Mouse (Mus musculus) kidney, postnatal 10 days (tissue): ENCODE results near the gene Cadm4.
A peak's percentile ranks its signal among the peaks of the same experiment; 100 is the strongest.
"Not testable (repeated sequence)": the region's sequence is repeated elsewhere in the genome, so short reads cannot be mapped to it uniquely, and the experiment has no call there.

Experiments
- DNase-seq: peaks from one replicate; pipeline ENCODE4 v3.0.0; 2021; ENCODE audit warnings: mixed read lengths

Cadm4 gene

DNA sequence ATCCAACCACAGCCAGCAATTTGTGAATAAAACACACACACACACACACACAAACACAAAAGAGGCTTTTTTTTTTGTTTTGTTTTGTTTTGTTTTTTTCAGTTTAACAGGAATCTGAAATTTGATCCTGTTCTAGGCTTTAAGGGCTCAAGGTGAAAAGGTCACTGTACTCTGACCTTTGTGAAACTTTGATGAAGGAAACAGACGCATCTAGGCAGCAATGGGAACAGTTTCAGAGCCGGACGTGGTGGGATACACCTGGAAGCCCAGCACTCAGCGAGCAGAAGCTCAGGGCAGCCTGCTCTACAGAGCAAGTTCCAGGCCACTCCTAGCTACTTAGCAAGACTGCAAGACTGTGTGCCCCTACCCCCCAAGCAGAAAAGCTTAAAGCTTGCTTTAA, 23.0 kb downstream of the Cadm4 start:
- DNase-seq: no peak

- no peak for DNase-seq
These were observed 23.7 kb downstream of the Cadm4 start for GRCm38 (mm10) chr7:24505447-24506064.

DNA sequence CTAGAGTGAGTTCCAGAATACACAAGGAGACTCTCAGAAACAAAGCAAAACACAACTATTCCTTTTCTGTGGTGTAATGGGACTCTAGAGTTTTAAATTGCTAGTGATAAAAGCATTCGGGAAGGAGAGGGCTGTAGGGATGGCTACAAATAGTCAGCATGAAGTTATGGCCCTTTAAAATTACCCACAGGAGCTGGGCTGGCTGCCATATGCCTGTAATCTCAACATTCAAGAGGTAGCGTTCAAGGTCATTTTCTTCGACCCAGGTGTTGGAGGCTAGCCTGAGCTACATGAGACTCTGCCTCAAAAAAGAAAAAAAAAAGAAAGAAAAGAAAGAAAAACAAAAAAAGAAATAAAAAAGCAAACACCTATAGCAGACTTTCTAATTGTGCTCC, 24.2 kb downstream of the Cadm4 start:
- DNase-seq: no peak

GRCm38 (mm10) chr7:24506476-24506837, 24.6 kb downstream of the Cadm4 start:
- peak; percentile 55 for DNase-seq

DNA sequence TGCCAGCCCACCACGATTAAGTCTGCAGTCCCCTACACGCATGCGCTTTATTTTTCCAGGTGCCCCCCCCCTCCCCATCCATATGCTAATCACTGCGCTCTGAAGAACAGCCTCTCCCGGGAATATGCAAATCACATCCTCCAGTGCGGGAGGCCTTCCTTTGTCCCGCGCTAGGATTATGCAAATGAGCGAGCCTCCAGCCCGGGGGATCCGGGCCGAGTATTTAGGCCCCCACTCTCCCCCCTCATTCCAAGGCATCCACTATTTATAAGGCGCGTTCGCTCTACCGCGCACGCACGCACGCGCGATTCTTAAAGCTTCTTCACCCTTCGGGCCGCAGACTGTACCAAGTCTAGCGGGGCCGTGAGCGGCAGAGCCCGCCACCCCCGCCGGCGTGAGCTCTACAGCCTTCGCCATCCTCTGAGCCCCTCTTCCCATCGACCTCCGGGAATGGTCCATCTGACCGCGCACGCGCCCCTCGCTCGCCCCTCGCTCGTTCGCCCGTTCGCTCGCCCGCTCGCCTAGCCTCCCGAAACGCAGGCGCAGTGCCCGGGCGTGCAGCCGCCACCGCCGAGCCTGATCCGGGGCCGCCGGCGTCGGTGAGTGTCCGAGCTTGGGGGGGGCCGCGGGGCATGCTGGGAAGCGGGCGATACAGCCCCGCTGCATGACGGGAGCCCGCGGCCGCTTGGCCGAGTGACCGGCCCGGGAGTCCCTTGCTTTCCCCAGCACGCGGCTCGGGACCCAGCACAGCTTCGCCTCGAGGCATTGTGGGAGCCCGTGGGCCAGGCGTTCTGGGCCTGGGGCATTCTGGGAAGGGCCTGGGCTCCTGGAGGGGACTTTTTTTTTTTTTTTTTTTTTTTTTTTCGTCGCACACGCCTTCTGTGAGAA, 25.3 kb downstream of the Cadm4 start, which contains the start of gene Zfp428:
TSS of gene Zfp428 (plus strand) at position 169 of the 888 bp plus-strand sequence.
- DNase-seq: peak; percentile 95

DNA sequence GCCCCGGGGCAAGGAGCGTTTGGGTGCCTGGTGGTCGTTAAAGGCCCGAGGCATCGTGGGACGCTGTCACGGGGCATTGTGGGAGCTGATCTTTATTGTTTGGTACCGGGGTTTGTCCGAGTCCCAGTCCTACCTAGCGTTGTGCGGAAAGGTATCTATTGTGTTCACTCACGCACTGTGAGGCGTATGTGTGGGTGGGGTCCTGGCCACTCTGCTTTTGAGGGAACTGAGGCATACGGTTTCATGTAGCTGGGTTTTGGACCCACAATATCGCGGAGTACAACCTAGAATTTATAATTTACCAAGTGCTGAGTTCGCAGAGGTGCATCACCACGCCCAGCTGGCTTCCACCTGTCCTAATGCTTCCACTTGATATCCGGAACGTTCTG, 25.9 kb downstream of the Cadm4 start:
- DNase-seq: no peak

- no peak for DNase-seq
These were observed 30.5 kb downstream of the Cadm4 start, which contains the start of gene AC161166.1 for GRCm38 (mm10) chr7:24512355-24512754. TSS of gene AC161166.1 (minus strand) at chr7:24512455.

- not testable (repeated sequence) for DNase-seq
These were observed 34.5 kb downstream of the Cadm4 start for GRCm38 (mm10) chr7:24516319-24516718.

- no peak for DNase-seq
These were observed 35.3 kb downstream of the Cadm4 start for GRCm38 (mm10) chr7:24517077-24517476.

DNA sequence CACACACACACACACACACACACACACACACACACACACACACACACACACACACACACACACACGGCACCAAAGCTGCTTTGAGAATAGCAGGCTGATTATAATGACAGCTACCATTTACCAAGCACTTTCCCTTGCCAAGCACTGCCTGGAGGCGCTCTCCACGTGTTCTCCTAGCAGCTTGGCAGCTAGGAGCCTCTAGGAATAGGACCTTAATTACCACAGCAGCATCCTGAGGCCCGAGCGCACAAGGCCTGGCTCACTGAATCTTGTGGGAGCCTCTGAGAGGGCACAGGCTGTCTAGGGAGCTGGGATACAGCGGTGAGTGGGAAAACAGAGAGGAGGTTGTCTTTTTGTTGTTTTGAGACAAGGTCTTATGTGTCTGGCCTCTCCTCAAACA, 35.8 kb downstream of the Cadm4 start:
- DNase-seq: no peak

DNA sequence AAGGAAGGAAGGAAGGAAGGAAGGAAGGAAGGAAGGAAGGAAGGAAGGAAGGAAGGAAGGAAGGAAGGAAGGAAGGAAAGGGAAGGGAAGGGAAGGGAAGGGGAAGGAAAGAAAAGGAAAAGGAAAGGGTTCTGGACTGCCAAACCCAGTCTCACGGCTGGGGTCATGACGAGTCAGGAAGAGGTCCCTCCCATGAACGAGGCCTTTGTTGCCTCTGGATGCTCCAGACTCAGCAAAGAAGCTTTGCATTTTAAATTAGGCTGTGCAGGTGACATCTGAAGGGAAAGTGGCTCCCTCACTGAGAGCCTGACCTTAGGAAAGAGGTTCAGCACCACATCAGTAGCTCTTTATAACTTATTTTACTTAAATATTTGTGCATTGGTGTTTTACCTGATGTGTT, 37.3 kb downstream of the Cadm4 start:
- no peak for DNase-seq

- not testable (repeated sequence) for DNase-seq
These were observed 38.2 kb downstream of the Cadm4 start for GRCm38 (mm10) chr7:24520054-24520453.

- DNase-seq: no peak
These were observed 41.0 kb downstream of the Cadm4 start for GRCm38 (mm10) chr7:24522805-24523204.

GRCm38 (mm10) chr7:24523723-24524122, 41.9 kb downstream of the Cadm4 start:
- no peak for DNase-seq

DNA sequence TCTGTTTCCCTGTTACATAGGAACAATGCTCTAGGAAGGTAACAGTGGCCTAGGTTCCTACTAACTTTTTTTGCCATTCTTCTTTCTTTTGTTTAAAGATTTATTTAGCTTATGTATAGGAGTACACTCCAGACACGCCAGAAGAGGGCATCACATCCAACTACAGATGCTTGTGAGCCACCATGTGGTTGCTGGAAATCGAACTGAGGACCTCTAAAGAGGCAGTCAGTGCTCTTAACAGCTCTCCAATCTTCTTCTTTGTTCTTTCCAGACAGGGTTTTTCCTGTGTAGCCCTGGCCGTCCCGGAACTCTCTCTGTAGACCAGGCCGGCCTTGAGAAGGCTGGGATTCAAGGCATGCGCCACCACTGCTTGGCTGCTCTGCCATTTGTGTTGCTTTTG, 43.2 kb downstream of the Cadm4 start:
- no peak for DNase-seq

- no peak for DNase-seq
These were observed 44.0 kb downstream of the Cadm4 start for GRCm38 (mm10) chr7:24525686-24526420.

- no peak for DNase-seq
These were observed 47.0 kb downstream of the Cadm4 start for GRCm38 (mm10) chr7:24528861-24529260.

- DNase-seq: peak; percentile 38
These were observed 47.8 kb downstream of the Cadm4 start for GRCm38 (mm10) chr7:24529580-24529979.

DNA sequence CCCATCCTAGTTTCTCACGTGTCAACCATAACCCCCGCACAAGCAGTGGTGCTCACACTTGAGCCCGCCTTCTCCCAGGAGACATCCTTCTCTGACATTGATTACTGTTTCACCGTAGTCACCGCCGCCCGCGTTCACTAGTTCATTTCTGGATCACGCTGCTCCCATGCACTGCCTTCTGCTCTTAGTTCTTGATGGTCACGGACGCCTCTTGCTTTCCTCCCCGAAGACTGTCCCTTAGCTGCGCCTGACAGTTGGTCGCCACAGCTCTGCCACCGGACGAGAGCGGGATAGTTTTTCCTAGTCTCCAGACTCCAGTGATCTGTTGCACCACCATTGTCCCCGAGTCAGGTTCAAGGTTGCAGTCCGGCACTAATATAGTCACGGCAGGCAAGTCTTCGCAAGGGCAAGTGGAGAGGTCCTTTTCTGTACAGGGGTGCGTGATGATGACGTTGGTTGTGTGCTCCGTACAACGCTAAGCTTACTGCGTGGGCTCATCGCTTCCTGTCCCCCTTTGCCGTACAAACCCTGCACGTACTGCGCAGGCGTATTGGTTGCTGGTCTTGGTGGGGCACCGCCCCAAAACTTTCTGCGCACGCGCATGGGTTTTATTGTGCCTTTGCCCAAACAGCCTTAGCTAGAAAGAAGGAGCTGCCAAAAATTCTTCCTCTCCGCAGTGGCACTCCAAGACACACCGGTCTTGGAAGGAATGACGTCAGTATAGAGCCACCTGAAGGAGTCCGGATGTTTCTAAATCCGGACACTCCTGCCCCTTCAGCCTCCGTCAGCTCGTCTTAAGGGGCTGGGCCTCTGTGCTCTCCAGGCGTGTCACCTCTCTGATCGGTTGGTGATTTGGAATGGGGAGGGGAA, 48.5 kb downstream of the Cadm4 start, which contains the start of gene Irgq:
TSS of gene Irgq (plus strand) at position 628 of the 870 bp plus-strand sequence.
- peak; percentile 99 for DNase-seq

GRCm38 (mm10) chr7:24531211-24531971, 49.6 kb downstream of the Cadm4 start:
- DNase-seq: peak; percentile 86

DNA sequence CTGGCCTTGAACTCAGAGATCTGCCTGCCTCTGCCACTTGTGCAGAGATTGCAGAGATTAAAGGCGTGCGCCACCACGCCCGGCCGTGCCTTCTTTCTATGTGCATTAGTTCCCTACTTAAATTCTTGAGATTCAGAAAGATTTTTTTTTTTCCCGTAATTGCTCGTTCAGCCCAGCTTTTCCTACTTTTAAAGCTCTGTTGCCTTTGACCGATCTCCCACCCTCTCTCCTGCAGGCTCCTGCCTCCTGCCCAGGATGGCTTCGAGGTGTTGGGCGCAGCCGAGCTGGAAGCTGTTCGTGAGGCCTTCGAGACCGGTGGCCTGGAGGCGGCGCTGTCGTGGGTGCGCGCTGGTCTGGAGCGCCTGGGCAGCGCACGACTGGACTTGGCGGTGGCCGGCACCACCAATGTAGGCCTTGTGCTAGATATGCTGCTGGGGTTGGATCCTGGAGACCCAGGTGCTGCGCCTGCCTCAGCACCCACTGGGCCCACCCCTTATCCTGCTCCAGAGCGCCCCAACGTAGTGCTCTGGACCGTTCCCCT, 51.3 kb downstream of the Cadm4 start:
- DNase-seq: no peak
